Mouse (Mus musculus): Measurements from ENCODE around the gene Safb. TPM values are rescaled to one million over a fixed set of nuclear protein-coding genes. Genes with fewer than 3 reads are reported as not detected.
A peak's percentile ranks its signal among the peaks of the same experiment; 100 is the strongest.
"Not testable (repeated sequence)": the region's sequence is repeated elsewhere in the genome, so short reads cannot be mapped to it uniquely, and the experiment has no call there.

The Safb gene
- polyA plus RNA-seq, 1 experiment = 101 TPM

- no peak for TF ChIP-seq CTCF (IDR thresholded peaks at IDR 0.05; ENCODE audit: extremely low read depth, insufficient read depth, low read length)
- TF ChIP-seq POLR2A (IDR thresholded peaks at IDR 0.05; ENCODE audit: extremely low read depth, insufficient read depth, low read length) = no peak
- Histone ChIP-seq H3K27ac (ENCODE audit: insufficient read depth, low read length) (no peak overlapping the region), H3K4me3 (ENCODE audit: insufficient read depth, low read length) (no peak overlapping the region), H3K4me1 (ENCODE audit: control insufficient read depth, insufficient read depth, low read length) (peaks cover 2% of the 10 kb centered on the region; the same call in 1 of the 2 replicates)
Measured at GRCm38 (mm10) chr17:56604422-56604821, 19.8 kb downstream of the Safb start.

GRCm38 (mm10) chr17:56605431-56605830 is 20.8 kb downstream of the Safb start:
- H3K4me3 ChIP-seq (ENCODE audit: insufficient read depth, low read length) = no peak overlapping the region
- TF ChIP-seq CTCF (IDR thresholded peaks at IDR 0.05; ENCODE audit: extremely low read depth, insufficient read depth, low read length) (no peak), POLR2A (IDR thresholded peaks at IDR 0.05; ENCODE audit: extremely low read depth, insufficient read depth, low read length) (no peak; the same call in 1 of the 2 replicates)
- H3K27ac ChIP-seq (ENCODE audit: insufficient read depth, low read length) = no peak overlapping the region
- H3K4me1 ChIP-seq (ENCODE audit: control insufficient read depth, insufficient read depth, low read length) = peaks cover 4% of the 10 kb centered on the region; the same call in 1 of the 2 replicates

GRCm38 (mm10) chr17:56607521-56608062 is 23.0 kb downstream of the Safb start:
- no peak overlapping the region for H3K27ac ChIP-seq (ENCODE audit: insufficient read depth, low read length)

GRCm38 (mm10) chr17:56608699-56609098 is 24.1 kb downstream of the Safb start:
- H3K4me3 ChIP-seq (ENCODE audit: insufficient read depth, low read length) = peak overlapping the region; percentile 55
- TF ChIP-seq CTCF (IDR thresholded peaks at IDR 0.05; ENCODE audit: extremely low read depth, insufficient read depth, low read length) (no peak), POLR2A (IDR thresholded peaks at IDR 0.05; ENCODE audit: extremely low read depth, insufficient read depth, low read length) (no peak)
- no peak overlapping the region for H3K27ac ChIP-seq (ENCODE audit: insufficient read depth, low read length)
- H3K4me1 ChIP-seq (ENCODE audit: control insufficient read depth, insufficient read depth, low read length) = peaks cover 4% of the 10 kb centered on the region; the same call in 1 of the 2 replicates

More at GRCm38 (mm10) chr17:56607521-56608062, 23.0 kb downstream of the Safb start:
- Histone ChIP-seq H3K4me3 (ENCODE audit: insufficient read depth, low read length) (no peak overlapping the region), H3K4me1 (ENCODE audit: control insufficient read depth, insufficient read depth, low read length) (peaks cover 4% of the 10 kb centered on the region; the same call in 1 of the 2 replicates)
- TF ChIP-seq CTCF (IDR thresholded peaks at IDR 0.05; ENCODE audit: extremely low read depth, insufficient read depth, low read length) (no peak), POLR2A (IDR thresholded peaks at IDR 0.05; ENCODE audit: extremely low read depth, insufficient read depth, low read length) (no peak)

GRCm38 (mm10) chr17:56609452-56610171 is 25.0 kb downstream of the Safb start, which contains the start of gene 2410015M20Rik:
2410015M20Rik (minus strand) TSS chr17:56609771.
- TF ChIP-seq CTCF (IDR thresholded peaks at IDR 0.05; ENCODE audit: extremely low read depth, insufficient read depth, low read length) (peak; percentile 27; the same call in 1 of the 2 replicates), POLR2A (IDR thresholded peaks at IDR 0.05; ENCODE audit: extremely low read depth, insufficient read depth, low read length) (peak; percentile 94)
- peak within 1 kb of the TSS; percentile 55 for H3K4me3 ChIP-seq (ENCODE audit: insufficient read depth, low read length)
- H3K27ac ChIP-seq (ENCODE audit: insufficient read depth, low read length) = peak within 1 kb of the TSS; percentile 37
- peaks cover 8% of the 10 kb centered on the region; the same call in 1 of the 2 replicates for H3K4me1 ChIP-seq (ENCODE audit: control insufficient read depth, insufficient read depth, low read length)

- no peak for TF ChIP-seq POLR2A (IDR thresholded peaks at IDR 0.05; ENCODE audit: extremely low read depth, insufficient read depth, low read length)
- TF ChIP-seq CTCF (IDR thresholded peaks at IDR 0.05; ENCODE audit: extremely low read depth, insufficient read depth, low read length) = no peak
- Histone ChIP-seq H3K4me3 (ENCODE audit: insufficient read depth, low read length) (no peak overlapping the region), H3K4me1 (ENCODE audit: control insufficient read depth, insufficient read depth, low read length) (peaks cover 8% of the 10 kb centered on the region; the same call in 1 of the 2 replicates), H3K27ac (ENCODE audit: insufficient read depth, low read length) (no peak overlapping the region)
Measured at GRCm38 (mm10) chr17:56611323-56611722, 26.7 kb downstream of the Safb start.

- TF ChIP-seq POLR2A (IDR thresholded peaks at IDR 0.05; ENCODE audit: extremely low read depth, insufficient read depth, low read length) (no peak), CTCF (IDR thresholded peaks at IDR 0.05; ENCODE audit: extremely low read depth, insufficient read depth, low read length) (no peak)
- no peak overlapping the region for H3K27ac ChIP-seq (ENCODE audit: insufficient read depth, low read length)
- H3K4me1 ChIP-seq (ENCODE audit: control insufficient read depth, insufficient read depth, low read length) = peaks cover 8% of the 10 kb centered on the region; the same call in 1 of the 2 replicates
- no peak overlapping the region for H3K4me3 ChIP-seq (ENCODE audit: insufficient read depth, low read length)
Measured at GRCm38 (mm10) chr17:56611861-56612564, 27.4 kb downstream of the Safb start.

GRCm38 (mm10) chr17:56612565-56612939 is 27.9 kb downstream of the Safb start:
- H3K27ac ChIP-seq (ENCODE audit: insufficient read depth, low read length); H3K4me1 ChIP-seq (ENCODE audit: control insufficient read depth, insufficient read depth, low read length); H3K4me3 ChIP-seq (ENCODE audit: insufficient read depth, low read length): not testable (repeated sequence)

- Histone ChIP-seq H3K4me3 (ENCODE audit: insufficient read depth, low read length) (peak within 1 kb of the TSS; percentile 73), H3K4me1 (ENCODE audit: control insufficient read depth, insufficient read depth, low read length) (peaks cover 8% of the 10 kb centered on the region; the same call in 1 of the 2 replicates), H3K27ac (ENCODE audit: insufficient read depth, low read length) (peak within 1 kb of the TSS; percentile 91)
- peak; percentile 73 for TF ChIP-seq POLR2A (IDR thresholded peaks at IDR 0.05; ENCODE audit: extremely low read depth, insufficient read depth, low read length)
- TF ChIP-seq CTCF (IDR thresholded peaks at IDR 0.05; ENCODE audit: extremely low read depth, insufficient read depth, low read length) = peak; percentile 81
Measured at GRCm38 (mm10) chr17:56613236-56613844, 28.7 kb downstream of the Safb start, which contains the start of gene Rpl36. Rpl36 (plus strand) TSS chr17:56613416.
